Mouse (Mus musculus) liver, embryonic 14.5 days (tissue): ENCODE data around the gene Ppp1cb.

Source experiments
- CTCF ChIP-seq: IDR thresholded peaks from 2 replicates; pipeline ENCODE4 v1.5.1; 2016; ENCODE audit warnings: antibody characterized with exemption, low read depth, control low read depth
- EP300 ChIP-seq: IDR thresholded peaks from 2 replicates; pipeline ENCODE4 v1.6.1; 2016; ENCODE audit warnings: antibody characterized with exemption, low read depth

DNA sequence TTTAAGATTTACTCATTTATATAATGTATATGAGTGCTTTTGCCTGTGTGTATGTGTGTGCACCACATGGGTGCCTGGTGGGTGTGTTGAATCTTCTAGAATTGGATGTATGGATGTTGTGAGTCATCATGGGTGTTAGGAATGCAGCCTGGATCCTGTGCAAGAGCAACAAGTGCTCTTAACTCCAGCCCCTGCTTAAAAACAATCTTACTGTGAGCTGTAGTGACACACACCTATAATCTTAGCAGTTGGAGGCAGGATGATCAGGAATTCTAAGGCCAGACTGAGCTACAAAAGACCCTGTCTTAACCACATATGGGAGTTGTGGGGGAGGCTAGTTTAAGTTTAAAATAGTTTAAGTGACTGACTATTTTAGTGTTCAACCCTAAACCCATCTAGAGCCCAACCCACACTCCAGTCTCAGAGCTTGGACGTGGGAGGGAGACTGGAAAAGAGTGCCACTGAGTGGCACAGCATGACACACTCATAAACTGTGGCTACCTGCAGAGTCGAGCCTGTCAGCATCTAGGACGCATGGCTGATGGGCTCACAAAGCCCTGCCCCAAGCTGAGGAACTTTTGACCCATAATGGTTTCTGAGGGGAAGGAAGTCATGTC, 35.5 kb downstream of the Ppp1cb start:
- TF ChIP-seq EP300 (no peak), CTCF (no peak)
